Comparison of ENCODE assay signal across 27 mouse cellular contexts in genomic region chr7:16055665-16056064, GRCm38 (mm10). TPM values are rescaled to one million over a fixed set of nuclear protein-coding genes. Genes with fewer than 3 reads are reported as not detected.
DNase-seq lines count a peak whose midpoint lies in the region; ATAC-seq and TF ChIP-seq lines count a peak whose summit lies in the region.
"Had no signal": no experiment of that assay in that cellular context is flagged by ENCODE, and none has a peak within 500 bp of the region (broad histone marks: within the 10 kb centered on the region; RNA-seq: fewer than 3 reads in every experiment).

No protein-coding gene starts in this region.

- DNase-seq in B cell, adult 2 months, result peak; percentile 66 to 79
- DNase-seq in natural killer cell, adult 2 months (ENCODE audit: low spot score in 2 of 2), result peak; percentile 20 to 76
- DNase-seq in gastrocnemius, postnatal 14 days, result no peak
- DNase-seq in hindbrain, embryonic 11.5 days (ENCODE audit: low spot score), result no peak
- no peak for DNase-seq in gastrocnemius, adult 2 months
- DNase-seq: adrenal gland, adult 8-10 months; kidney, adult 9 months; kidney, postnatal 14 days; lung, adult 18-20 months; spleen, adult 18-20 months; thymus, adult 2 months had no signal

- peak overlapping the region; percentile 70; the same call in 1 of the 2 replicates for H3K27ac ChIP-seq in bone marrow, adult 2 months (ENCODE audit: control insufficient read depth, insufficient read depth, low read depth, low read length, poor library complexity)
- no peak overlapping the region for H3K27ac ChIP-seq in hindbrain, embryonic 11.5 days (ENCODE audit: low read depth, low read length)
- no peak overlapping the region for H3K27ac ChIP-seq in gastrocnemius, adult 2 months
- H3K27ac ChIP-seq: forebrain, embryonic 15.5 days; heart, embryonic 10.5 days; midbrain, embryonic 15.5 days; neural tube, embryonic 15.5 days had no signal

- no peak overlapping the region for H3K9ac ChIP-seq in hindbrain, embryonic 11.5 days (ENCODE audit: low read depth, low read length)
- H3K9ac ChIP-seq: forebrain, embryonic 15.5 days; midbrain, embryonic 15.5 days; neural tube, embryonic 15.5 days had no signal

- peaks cover 62% of the 10 kb centered on the region for H3K4me1 ChIP-seq in megakaryocyte, embryonic 14.5 days
- H3K4me1 ChIP-seq in bone marrow, adult 2 months (ENCODE audit: control insufficient read depth, insufficient read depth, low read length), result peaks cover 10% of the 10 kb centered on the region
- no peaks in the 10 kb centered on the region for H3K4me1 ChIP-seq in hindbrain, embryonic 11.5 days (replicated peaks; ENCODE audit: control insufficient read depth, insufficient read depth, low read length)

- H3K4me2 ChIP-seq in hindbrain, embryonic 11.5 days (replicated peaks; ENCODE audit: low read depth, low read length), result no peak overlapping the region
- H3K4me2 ChIP-seq: forebrain, embryonic 15.5 days; liver, embryonic 11.5 days; midbrain, embryonic 15.5 days; neural tube, embryonic 15.5 days had no signal

- no peaks in the 10 kb centered on the region for H3K9me3 ChIP-seq in megakaryocyte, embryonic 14.5 days
- H3K9me3 ChIP-seq in hindbrain, embryonic 11.5 days (ENCODE audit: control insufficient read depth, low read length), result no peaks in the 10 kb centered on the region
- H3K9me3 ChIP-seq: forebrain, embryonic 15.5 days; heart, embryonic 10.5 days; midbrain, embryonic 15.5 days; neural tube, embryonic 15.5 days had no signal

- H3K27me3 ChIP-seq in megakaryocyte, embryonic 14.5 days (replicated peaks), result no peaks in the 10 kb centered on the region
- H3K27me3 ChIP-seq in hindbrain, embryonic 11.5 days (ENCODE audit: control insufficient read depth, insufficient read depth, low read length), result no peaks in the 10 kb centered on the region; the same call in 1 of the 2 replicates

- intact Hi-C loops in gastrocnemius, postnatal 14 days (cut with DNase I; ENCODE audit: low total_unique reads), result loop anchor here (5.0 kb wide), 1 partner anchor 102 kb away; no protein-coding TSS in a partner anchor
- intact Hi-C loops in gastrocnemius, adult 2 months (cut with DNase I), result loop anchor here (1.0 kb wide), 1 partner anchor 98 kb away; no protein-coding TSS in a partner anchor

- ATAC-seq in megakaryocyte, adult 5-6 weeks (ENCODE audit: poor library complexity, severe bottlenecking), result no peak
- ATAC-seq in hindbrain, embryonic 11.5 days (ENCODE audit: low FRiP score), result no peak
- ATAC-seq: activated CD4-positive, CD25-positive, alpha-beta regulatory T cell, adult 4 months; forebrain, embryonic 15.5 days; hindbrain, embryonic 16.5 days; intestine, embryonic 16.5 days; midbrain, embryonic 15.5 days had no signal

- TF ChIP-seq CTCF in bone marrow, adult 2 months (IDR thresholded peaks at IDR 0.05; ENCODE audit: control insufficient read depth, insufficient read depth, low read length), result no peak
- TF ChIP-seq CTCF in gastrocnemius, adult 2 months (IDR thresholded peaks at IDR 0.05), result no peak

- peaks cover 3% of the 10 kb centered on the region for H3K36me3 ChIP-seq in megakaryocyte, embryonic 14.5 days (replicated peaks; ENCODE audit: low read length)
- no peaks in the 10 kb centered on the region for H3K36me3 ChIP-seq in hindbrain, embryonic 11.5 days (ENCODE audit: control insufficient read depth, insufficient read depth, low read length)
- H3K36me3 ChIP-seq: forebrain, embryonic 15.5 days; heart, embryonic 10.5 days; midbrain, embryonic 15.5 days; neural tube, embryonic 15.5 days had no signal

- peak overlapping the region; percentile 46 for H3K4me3 ChIP-seq in megakaryocyte, embryonic 14.5 days (replicated peaks)
- H3K4me3 ChIP-seq in bone marrow, adult 2 months (replicated peaks; ENCODE audit: control insufficient read depth, low read depth, low read length), result no peak overlapping the region
- H3K4me3 ChIP-seq in hindbrain, embryonic 11.5 days (ENCODE audit: low read depth, low read length), result no peak overlapping the region
- no peak overlapping the region for H3K4me3 ChIP-seq in gastrocnemius, adult 2 months
- H3K4me3 ChIP-seq: forebrain, embryonic 15.5 days; heart, embryonic 10.5 days; midbrain, embryonic 15.5 days; myocyte; neural tube, embryonic 15.5 days had no signal

- TF ChIP-seq POLR2A in bone marrow, adult 2 months (IDR thresholded peaks at IDR 0.05; ENCODE audit: borderline replicate concordance, control insufficient read depth, low read depth, low read length), result no peak

- WGBS in bone marrow, adult 2 months, result 34% methylated on average over 6 of the region's 6 CpGs
- 84% methylated on average over 6 of the region's 6 CpGs for WGBS in hindbrain, embryonic 11.5 days

RNA-seq across cellular contexts. Expression of gene Zfp541, which starts 5.9 kb away (rescaled TPM):
- 0.15 TPM in 1 of 2 replicates, not detected in the other for polyA plus RNA-seq in megakaryocyte, embryonic 14.5 days (2012; ENCODE audit: insufficient read depth, low replicate concordance)
- 0.16 and 0.27 TPM in 2 replicates for total RNA-seq in megakaryocyte, adult 5-6 weeks (2015)
- total RNA-seq in megakaryocyte, adult 5-6 weeks (2017), result 0.53 TPM in 1 of 2 replicates, not detected in the other
- polyA plus RNA-seq in bone marrow, adult 2 months (2011; ENCODE audit: insufficient read depth, insufficient read length, low replicate concordance, missing spikeins), result not detected in 2 replicates
- not detected for total RNA-seq in gastrocnemius, postnatal 14 days (2021)
- polyA plus RNA-seq in hindbrain, embryonic 11.5 days (2014; fragmentation: Nextera tagmentation; extraction: Ambion mirVana), result not detected in 2 replicates
- total RNA-seq in gastrocnemius, adult 2 months (2021), result not detected
- total RNA-seq: hematopoietic stem cell, adult 5-6 weeks; MEL had no signal
- polyA plus RNA-seq: forebrain, embryonic 15.5 days; heart, embryonic 10.5 days; heart, embryonic 16.5 days; limb, embryonic 11.5 days; liver, embryonic 11.5 days; myocyte had no signal

RNA-seq across cellular contexts. Expression of gene Bicra, which starts 7.9 kb away (rescaled TPM):
- 30.6 and 132 TPM in 2 replicates for polyA plus RNA-seq in megakaryocyte, embryonic 14.5 days (2012; ENCODE audit: insufficient read depth, low replicate concordance)
- total RNA-seq in megakaryocyte, adult 5-6 weeks (2015), result 19.5 and 28.6 TPM in 2 replicates
- total RNA-seq in megakaryocyte, adult 5-6 weeks (2017), result 1.9 and 2.8 TPM in 2 replicates
- polyA plus RNA-seq in bone marrow, adult 2 months (2011; ENCODE audit: insufficient read depth, insufficient read length, low replicate concordance, missing spikeins), result 16.7 and 27.9 TPM in 2 replicates
- total RNA-seq in gastrocnemius, postnatal 14 days (2021), result 1 to 10 TPM; 7.9 to 8.8 TPM
- 6.6 and 9.2 TPM in 2 replicates for polyA plus RNA-seq in hindbrain, embryonic 11.5 days (2014; fragmentation: Nextera tagmentation; extraction: Ambion mirVana)
- 1 to 10 TPM; 6.8 to 7.1 TPM for total RNA-seq in gastrocnemius, adult 2 months (2021)

RNA-seq across cellular contexts. Expression of gene Napa, which starts 42.6 kb away (rescaled TPM):
- polyA plus RNA-seq in megakaryocyte, embryonic 14.5 days (2012; ENCODE audit: insufficient read depth, low replicate concordance), result 161 and 318 TPM in 2 replicates
- total RNA-seq in megakaryocyte, adult 5-6 weeks (2015), result 62.0 and 65.7 TPM in 2 replicates
- total RNA-seq in megakaryocyte, adult 5-6 weeks (2017), result 39.8 and 39.9 TPM in 2 replicates
- polyA plus RNA-seq in bone marrow, adult 2 months (2011; ENCODE audit: insufficient read depth, insufficient read length, low replicate concordance, missing spikeins), result 90.4 and 126 TPM in 2 replicates
- 100 to 1,000 TPM; 102 to 107 TPM for total RNA-seq in gastrocnemius, postnatal 14 days (2021)
- polyA plus RNA-seq in hindbrain, embryonic 11.5 days (2014; fragmentation: Nextera tagmentation; extraction: Ambion mirVana), result 176 and 177 TPM in 2 replicates
- total RNA-seq in gastrocnemius, adult 2 months (2021), result 100 to 1,000 TPM in 1 of 2 experiments, 10 to 100 TPM in 1; 99.2 to 113 TPM

Comparison
In these comparisons a context has a peak if more than half of its experiments do, and no peak if none do; other contexts are left out.
1. DNase-seq: peak in B cell, adult 2 months (2 of 2) and natural killer cell, adult 2 months (2 of 2); none in gastrocnemius, postnatal 14 days (single experiment), hindbrain, embryonic 11.5 days (single experiment) and gastrocnemius, adult 2 months (single experiment).